Mouse (Mus musculus): ENCODE measurements around the gene Pttg1ip. TPM values are rescaled to one million over a fixed set of nuclear protein-coding genes. Genes with fewer than 3 reads are reported as not detected.
A peak's percentile ranks its signal among the peaks of the same experiment; 100 is the strongest.

Gene Pttg1ip
- polyA plus RNA-seq, 1 experiment: 237 TPM

GRCm38 (mm10) chr10:77557641-77558040, 23.9 kb upstream of the Pttg1ip start:
- Histone ChIP-seq H3K4me2 (ENCODE audit: low read depth) (no peak overlapping the region), H3K4me3 (no peak overlapping the region), H3K36me3 (ENCODE audit: control insufficient read depth, insufficient read depth) (no peaks in the 10 kb centered on the region), H3K79me2 (ENCODE audit: control insufficient read depth, insufficient read depth) (no peaks in the 10 kb centered on the region), H3ac (ENCODE audit: control insufficient read depth, insufficient read length) (no peak overlapping the region), H3K27me3 (ENCODE audit: control insufficient read depth, insufficient read depth, insufficient read length) (no peaks in the 10 kb centered on the region)
- TF ChIP-seq MYOG (IDR thresholded peaks at IDR 0.05; ENCODE audit: control insufficient read depth in 1 of 3, insufficient read depth in 1 of 3, insufficient read length in 2 of 3, low read depth in 2 of 3): no peak
- TF ChIP-seq TCF12 (IDR thresholded peaks at IDR 0.05; ENCODE audit: insufficient read depth, poor library complexity, severe bottlenecking): no peak
- TF ChIP-seq CEBPB (IDR thresholded peaks at IDR 0.05; ENCODE audit: insufficient read depth, poor library complexity, severe bottlenecking): no peak
- TF ChIP-seq REST (IDR thresholded peaks at IDR 0.05; ENCODE audit: insufficient read depth, insufficient read length): no peak

GRCm38 (mm10) chr10:77560090-77560489, 21.4 kb upstream of the Pttg1ip start:
- Histone ChIP-seq H3K4me3 (no peak overlapping the region), H3K79me2 (ENCODE audit: control insufficient read depth, insufficient read depth) (no peaks in the 10 kb centered on the region), H3K4me2 (ENCODE audit: low read depth) (no peak overlapping the region), H3K36me3 (ENCODE audit: control insufficient read depth, insufficient read depth) (no peaks in the 10 kb centered on the region), H3K27me3 (ENCODE audit: control insufficient read depth, insufficient read depth, insufficient read length) (no peaks in the 10 kb centered on the region), H3ac (ENCODE audit: control insufficient read depth, insufficient read length) (no peak overlapping the region)
- TF ChIP-seq SRF (IDR thresholded peaks at IDR 0.05; ENCODE audit: control insufficient read depth, insufficient read length, low read depth) (no peak), MYOD1 (IDR thresholded peaks at IDR 0.05; ENCODE audit: control insufficient read depth in 1 of 3, insufficient read length in 2 of 3, low read depth in 2 of 3) (peak in 1 of 3 experiments; percentile 67), MYOG (IDR thresholded peaks at IDR 0.05; ENCODE audit: control insufficient read depth in 1 of 3, insufficient read depth in 1 of 3, insufficient read length in 2 of 3, low read depth in 2 of 3) (peak in 2 of 3 experiments; percentile 31 to 63)

GRCm38 (mm10) chr10:77560830-77561229, 20.7 kb upstream of the Pttg1ip start:
- Histone ChIP-seq H3K4me3 (no peak overlapping the region), H3ac (ENCODE audit: control insufficient read depth, insufficient read length) (no peak overlapping the region), H3K36me3 (ENCODE audit: control insufficient read depth, insufficient read depth) (no peaks in the 10 kb centered on the region), H3K4me2 (ENCODE audit: low read depth) (no peak overlapping the region), H3K27me3 (ENCODE audit: control insufficient read depth, insufficient read depth, insufficient read length) (no peaks in the 10 kb centered on the region), H3K79me2 (ENCODE audit: control insufficient read depth, insufficient read depth) (no peaks in the 10 kb centered on the region)
- TF ChIP-seq MYOG (IDR thresholded peaks at IDR 0.05; ENCODE audit: control insufficient read depth in 1 of 3, insufficient read depth in 1 of 3, insufficient read length in 2 of 3, low read depth in 2 of 3) (no peak), TCF12 (IDR thresholded peaks at IDR 0.05; ENCODE audit: insufficient read depth, poor library complexity, severe bottlenecking) (no peak), TCF3 (IDR thresholded peaks at IDR 0.05; ENCODE audit: insufficient read length, low read depth) (no peak), USF1 (IDR thresholded peaks at IDR 0.05; ENCODE audit: low read depth) (no peak), POLR2A (IDR thresholded peaks at IDR 0.05; ENCODE audit: insufficient read length, low read depth) (no peak), E2F4 (IDR thresholded peaks at IDR 0.05; ENCODE audit: insufficient read depth) (no peak), CEBPB (IDR thresholded peaks at IDR 0.05; ENCODE audit: insufficient read depth, poor library complexity, severe bottlenecking) (no peak), MAX (IDR thresholded peaks at IDR 0.05; ENCODE audit: low read depth) (no peak), REST (IDR thresholded peaks at IDR 0.05; ENCODE audit: insufficient read depth, insufficient read length) (no peak), SRF (IDR thresholded peaks at IDR 0.05; ENCODE audit: control insufficient read depth, insufficient read length, low read depth) (no peak), MYOD1 (IDR thresholded peaks at IDR 0.05; ENCODE audit: control insufficient read depth in 1 of 3, insufficient read length in 2 of 3, low read depth in 2 of 3) (no peak)

- Histone ChIP-seq H3ac (ENCODE audit: control insufficient read depth, insufficient read length) (no peak overlapping the region), H3K27me3 (ENCODE audit: control insufficient read depth, insufficient read depth, insufficient read length) (no peaks in the 10 kb centered on the region), H3K36me3 (ENCODE audit: control insufficient read depth, insufficient read depth) (no peaks in the 10 kb centered on the region), H3K79me2 (ENCODE audit: control insufficient read depth, insufficient read depth) (no peaks in the 10 kb centered on the region), H3K4me3 (no peak overlapping the region), H3K4me2 (ENCODE audit: low read depth) (no peak overlapping the region)
- TF ChIP-seq REST (IDR thresholded peaks at IDR 0.05; ENCODE audit: insufficient read depth, insufficient read length) (no peak), TCF3 (IDR thresholded peaks at IDR 0.05; ENCODE audit: insufficient read length, low read depth) (no peak), POLR2A (IDR thresholded peaks at IDR 0.05; ENCODE audit: insufficient read length, low read depth) (no peak), CEBPB (IDR thresholded peaks at IDR 0.05; ENCODE audit: insufficient read depth, poor library complexity, severe bottlenecking) (no peak), MYOG (IDR thresholded peaks at IDR 0.05; ENCODE audit: control insufficient read depth in 1 of 3, insufficient read depth in 1 of 3, insufficient read length in 2 of 3, low read depth in 2 of 3) (no peak), USF1 (IDR thresholded peaks at IDR 0.05; ENCODE audit: low read depth) (no peak), SRF (IDR thresholded peaks at IDR 0.05; ENCODE audit: control insufficient read depth, insufficient read length, low read depth) (no peak)
These were observed 20.0 kb upstream of the Pttg1ip start for GRCm38 (mm10) chr10:77561508-77561907.

- Histone ChIP-seq H3K36me3 (ENCODE audit: control insufficient read depth, insufficient read depth) (no peaks in the 10 kb centered on the region), H3K27me3 (ENCODE audit: control insufficient read depth, insufficient read depth, insufficient read length) (no peaks in the 10 kb centered on the region), H3K79me2 (ENCODE audit: control insufficient read depth, insufficient read depth) (no peaks in the 10 kb centered on the region), H3K4me2 (ENCODE audit: low read depth) (no peak overlapping the region), H3K4me3 (no peak overlapping the region), H3ac (ENCODE audit: control insufficient read depth, insufficient read length) (no peak overlapping the region)
- TF ChIP-seq MAX (IDR thresholded peaks at IDR 0.05; ENCODE audit: low read depth) (no peak), POLR2AphosphoS2 (IDR thresholded peaks at IDR 0.05; ENCODE audit: insufficient read length, low read depth) (no peak), SRF (IDR thresholded peaks at IDR 0.05; ENCODE audit: control insufficient read depth, insufficient read length, low read depth) (no peak), MYOD1 (IDR thresholded peaks at IDR 0.05; ENCODE audit: control insufficient read depth in 1 of 3, insufficient read length in 2 of 3, low read depth in 2 of 3) (no peak), POLR2A (IDR thresholded peaks at IDR 0.05; ENCODE audit: insufficient read length, low read depth) (no peak), TCF12 (IDR thresholded peaks at IDR 0.05; ENCODE audit: insufficient read depth, poor library complexity, severe bottlenecking) (no peak), MYOG (IDR thresholded peaks at IDR 0.05; ENCODE audit: control insufficient read depth in 1 of 3, insufficient read depth in 1 of 3, insufficient read length in 2 of 3, low read depth in 2 of 3) (no peak), USF1 (IDR thresholded peaks at IDR 0.05; ENCODE audit: low read depth) (no peak)
These were observed 16.5 kb upstream of the Pttg1ip start for GRCm38 (mm10) chr10:77565005-77565404.

Data from myocyte (in vitro differentiated cells).